Mouse (Mus musculus): Measurements from ENCODE around the gene Hist1h3a. TPM values are rescaled to one million over a fixed set of nuclear protein-coding genes. Genes with fewer than 3 reads are reported as not detected.
"Not testable (repeated sequence)": the region's sequence is repeated elsewhere in the genome, so short reads cannot be mapped to it uniquely, and the experiment has no call there.

Gene Hist1h3a
- polyA plus RNA-seq, 1 experiment = 1.4 TPM

GRCm38 (mm10) chr13:23759916-23760239 is 2.3 kb downstream of the Hist1h3a start:
- no peak overlapping the region for H3K4me3 ChIP-seq (ENCODE audit: insufficient read depth, low read length)
- no peaks in the 10 kb centered on the region for H3K4me1 ChIP-seq (ENCODE audit: control insufficient read depth, insufficient read depth, low read length)
- TF ChIP-seq CTCF (IDR thresholded peaks at IDR 0.05; ENCODE audit: extremely low read depth, insufficient read depth, low read length) (no peak), POLR2A (IDR thresholded peaks at IDR 0.05; ENCODE audit: extremely low read depth, insufficient read depth, low read length) (no peak)
- no peak overlapping the region for H3K27ac ChIP-seq (ENCODE audit: insufficient read depth, low read length)

DNA sequence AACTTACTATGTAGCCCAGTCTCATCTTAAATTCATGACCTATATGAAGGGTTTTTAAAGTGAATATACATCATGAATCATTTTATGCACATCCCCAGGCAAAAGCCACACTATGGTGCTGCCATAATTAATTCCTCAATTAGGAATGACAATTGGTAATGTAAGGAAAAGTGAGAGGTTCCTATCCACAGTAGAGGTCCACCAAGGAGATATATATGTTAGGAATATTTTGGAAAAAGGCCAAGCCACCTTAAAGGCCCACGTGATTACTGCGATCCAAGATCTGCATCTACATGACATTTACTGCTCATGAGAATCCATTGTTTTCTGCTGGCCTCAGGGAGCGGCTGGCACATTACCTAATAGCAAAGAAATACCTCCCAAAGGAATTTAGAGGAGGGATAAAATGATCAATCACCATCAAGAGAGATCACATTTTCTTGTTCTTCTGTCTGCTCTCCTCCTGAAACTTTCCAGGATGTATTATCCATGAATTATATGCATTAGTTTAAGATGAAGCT is 2.9 kb downstream of the Hist1h3a start:
- no peak overlapping the region for H3K4me3 ChIP-seq (ENCODE audit: insufficient read depth, low read length)
- H3K27ac ChIP-seq (ENCODE audit: insufficient read depth, low read length) = no peak overlapping the region
- no peak for TF ChIP-seq POLR2A (IDR thresholded peaks at IDR 0.05; ENCODE audit: extremely low read depth, insufficient read depth, low read length)
- H3K4me1 ChIP-seq (ENCODE audit: control insufficient read depth, insufficient read depth, low read length) = no peaks in the 10 kb centered on the region

DNA sequence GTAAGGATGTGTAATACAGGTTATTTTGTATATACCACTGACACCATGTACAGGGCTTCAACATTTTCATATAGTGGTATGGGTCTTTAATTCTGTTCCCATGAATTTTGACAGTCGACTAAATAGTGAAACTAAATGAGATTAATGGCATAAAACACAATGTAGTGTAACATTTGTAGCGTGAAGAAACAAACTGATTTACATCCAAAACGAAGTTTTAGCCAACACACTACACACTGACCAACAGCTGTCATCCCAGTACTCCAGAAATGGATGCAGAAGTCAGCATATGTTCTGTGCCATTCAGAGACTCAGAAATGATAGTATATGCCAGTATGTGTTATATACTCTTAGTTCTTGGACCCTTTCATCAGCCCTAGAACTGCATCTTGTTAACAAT is 4.3 kb downstream of the Hist1h3a start:
- TF ChIP-seq CTCF (IDR thresholded peaks at IDR 0.05; ENCODE audit: extremely low read depth, insufficient read depth, low read length) = no peak
- TF ChIP-seq POLR2A (IDR thresholded peaks at IDR 0.05; ENCODE audit: extremely low read depth, insufficient read depth, low read length) = no peak
- Histone ChIP-seq H3K4me1 (ENCODE audit: control insufficient read depth, insufficient read depth, low read length) (no peaks in the 10 kb centered on the region), H3K27ac (ENCODE audit: insufficient read depth, low read length) (no peak overlapping the region), H3K4me3 (ENCODE audit: insufficient read depth, low read length) (no peak overlapping the region)

GRCm38 (mm10) chr13:23757211-23757773 is 4.9 kb downstream of the Hist1h3a start:
- H3K4me1 ChIP-seq (ENCODE audit: control insufficient read depth, insufficient read depth, low read length) = no peaks in the 10 kb centered on the region

GRCm38 (mm10) chr13:23756790-23757189 is 5.4 kb downstream of the Hist1h3a start, which contains the start of gene Hist1h4b:
Gene Hist1h4b (plus strand): TSS chr13:23757013.
- Histone ChIP-seq H3K4me3 (ENCODE audit: insufficient read depth, low read length) (peak within 1 kb of the TSS; percentile 51), H3K27ac (ENCODE audit: insufficient read depth, low read length) (peak within 1 kb of the TSS; percentile 32), H3K4me1 (ENCODE audit: control insufficient read depth, insufficient read depth, low read length) (no peaks in the 10 kb centered on the region)
- TF ChIP-seq POLR2A (IDR thresholded peaks at IDR 0.05; ENCODE audit: extremely low read depth, insufficient read depth, low read length) (peak; percentile 93), CTCF (IDR thresholded peaks at IDR 0.05; ENCODE audit: extremely low read depth, insufficient read depth, low read length) (no peak)

More at GRCm38 (mm10) chr13:23757211-23757773, 4.9 kb downstream of the Hist1h3a start:
- Histone ChIP-seq H3K27ac (ENCODE audit: insufficient read depth, low read length) (peak overlapping the region; percentile 32), H3K4me3 (ENCODE audit: insufficient read depth, low read length) (peak overlapping the region; percentile 51)
- no peak for TF ChIP-seq CTCF (IDR thresholded peaks at IDR 0.05; ENCODE audit: extremely low read depth, insufficient read depth, low read length)
- TF ChIP-seq POLR2A (IDR thresholded peaks at IDR 0.05; ENCODE audit: extremely low read depth, insufficient read depth, low read length) = no peak

- TF ChIP-seq POLR2A (IDR thresholded peaks at IDR 0.05; ENCODE audit: extremely low read depth, insufficient read depth, low read length) = no peak
- TF ChIP-seq CTCF (IDR thresholded peaks at IDR 0.05; ENCODE audit: extremely low read depth, insufficient read depth, low read length) = no peak
- H3K4me1 ChIP-seq (ENCODE audit: control insufficient read depth, insufficient read depth, low read length) = no peaks in the 10 kb centered on the region
- H3K27ac ChIP-seq (ENCODE audit: insufficient read depth, low read length) = no peak overlapping the region
- H3K4me3 ChIP-seq (ENCODE audit: insufficient read depth, low read length) = no peak overlapping the region
Measured at GRCm38 (mm10) chr13:23755000-23755399, 7.2 kb downstream of the Hist1h3a start.

- no peak overlapping the region for H3K27ac ChIP-seq (ENCODE audit: insufficient read depth, low read length)
- no peak overlapping the region for H3K4me3 ChIP-seq (ENCODE audit: insufficient read depth, low read length)
- H3K4me1 ChIP-seq (ENCODE audit: control insufficient read depth, insufficient read depth, low read length) = no peaks in the 10 kb centered on the region
- no peak for TF ChIP-seq POLR2A (IDR thresholded peaks at IDR 0.05; ENCODE audit: extremely low read depth, insufficient read depth, low read length)
- no peak for TF ChIP-seq CTCF (IDR thresholded peaks at IDR 0.05; ENCODE audit: extremely low read depth, insufficient read depth, low read length)
Measured at GRCm38 (mm10) chr13:23753314-23754078, 8.7 kb downstream of the Hist1h3a start.

- Histone ChIP-seq H3K4me1 (ENCODE audit: control insufficient read depth, insufficient read depth, low read length) (no peaks in the 10 kb centered on the region), H3K4me3 (ENCODE audit: insufficient read depth, low read length) (no peak overlapping the region), H3K27ac (ENCODE audit: insufficient read depth, low read length) (no peak overlapping the region)
- TF ChIP-seq POLR2A (IDR thresholded peaks at IDR 0.05; ENCODE audit: extremely low read depth, insufficient read depth, low read length) (no peak), CTCF (IDR thresholded peaks at IDR 0.05; ENCODE audit: extremely low read depth, insufficient read depth, low read length) (no peak)
Measured at GRCm38 (mm10) chr13:23752742-23753172, 9.4 kb downstream of the Hist1h3a start.

GRCm38 (mm10) chr13:23752067-23752741 is 10.0 kb downstream of the Hist1h3a start, which contains the start of gene Hist1h3b:
Gene Hist1h3b (plus strand): TSS chr13:23752267.
- peak within 1 kb of the TSS; percentile 40 for H3K4me3 ChIP-seq (ENCODE audit: insufficient read depth, low read length)
- H3K27ac ChIP-seq (ENCODE audit: insufficient read depth, low read length) = peak within 1 kb of the TSS; percentile 98
- H3K4me1 ChIP-seq (ENCODE audit: control insufficient read depth, insufficient read depth, low read length) = not testable (repeated sequence)

All from cortical plate, adult 2 months (tissue).